ENCODE assay signal across 8 mouse cellular contexts in genomic region chr5:28520800-28521707, GRCm38 (mm10). TPM values are rescaled to one million over a fixed set of nuclear protein-coding genes. Genes with fewer than 3 reads are reported as not detected.
DNase-seq lines count a peak whose midpoint lies in the region; ATAC-seq lines count a peak whose summit lies in the region.

No protein-coding gene starts in this region.

- no peak overlapping the region for H3K4me3 ChIP-seq in midbrain, embryonic 13.5 days (replicated peaks)
- H3K4me3 ChIP-seq in midbrain, embryonic 11.5 days (ENCODE audit: low read depth, low read length), result no peak overlapping the region
- no peak overlapping the region for H3K4me3 ChIP-seq in heart, embryonic 13.5 days
- H3K4me3 ChIP-seq in neural tube, embryonic 15.5 days (replicated peaks), result no peak overlapping the region

- H3K36me3 ChIP-seq in midbrain, embryonic 13.5 days, result no peaks in the 10 kb centered on the region
- no peaks in the 10 kb centered on the region for H3K36me3 ChIP-seq in midbrain, embryonic 11.5 days (ENCODE audit: control insufficient read depth, insufficient read depth, low read length)
- no peaks in the 10 kb centered on the region for H3K36me3 ChIP-seq in heart, embryonic 13.5 days
- no peaks in the 10 kb centered on the region for H3K36me3 ChIP-seq in neural tube, embryonic 15.5 days

- no peak overlapping the region for H3K27ac ChIP-seq in midbrain, embryonic 13.5 days
- H3K27ac ChIP-seq in midbrain, embryonic 11.5 days (ENCODE audit: low read depth, low read length), result no peak overlapping the region
- peak overlapping the region; percentile 66 for H3K27ac ChIP-seq in heart, embryonic 13.5 days (replicated peaks)
- H3K27ac ChIP-seq in neural tube, embryonic 15.5 days (replicated peaks), result no peak overlapping the region; the same call in 1 of the 2 replicates

- peaks cover 10% of the 10 kb centered on the region for H3K4me1 ChIP-seq in midbrain, embryonic 13.5 days (replicated peaks)
- no peaks in the 10 kb centered on the region for H3K4me1 ChIP-seq in midbrain, embryonic 11.5 days (ENCODE audit: control insufficient read depth, insufficient read depth, low read length)
- H3K4me1 ChIP-seq in heart, embryonic 13.5 days, result peaks cover 19% of the 10 kb centered on the region
- peaks cover 12% of the 10 kb centered on the region for H3K4me1 ChIP-seq in neural tube, embryonic 15.5 days

- no peaks in the 10 kb centered on the region for H3K9me3 ChIP-seq in midbrain, embryonic 13.5 days
- H3K9me3 ChIP-seq in midbrain, embryonic 11.5 days (ENCODE audit: control insufficient read depth, low read length), result no peaks in the 10 kb centered on the region
- no peaks in the 10 kb centered on the region for H3K9me3 ChIP-seq in heart, embryonic 13.5 days
- H3K9me3 ChIP-seq in neural tube, embryonic 15.5 days (replicated peaks), result no peaks in the 10 kb centered on the region

- no peaks in the 10 kb centered on the region for H3K27me3 ChIP-seq in midbrain, embryonic 13.5 days
- H3K27me3 ChIP-seq in midbrain, embryonic 11.5 days (ENCODE audit: control insufficient read depth, insufficient read depth, low read length), result no peaks in the 10 kb centered on the region
- no peaks in the 10 kb centered on the region for H3K27me3 ChIP-seq in heart, embryonic 13.5 days (replicated peaks)
- no peaks in the 10 kb centered on the region for H3K27me3 ChIP-seq in neural tube, embryonic 15.5 days (replicated peaks)

- no peak overlapping the region for H3K9ac ChIP-seq in midbrain, embryonic 13.5 days (replicated peaks)
- no peak overlapping the region for H3K9ac ChIP-seq in midbrain, embryonic 11.5 days (ENCODE audit: low read length)
- H3K9ac ChIP-seq in heart, embryonic 13.5 days, result peak overlapping the region; percentile 44; the same call in 1 of the 2 replicates
- H3K9ac ChIP-seq in neural tube, embryonic 15.5 days (replicated peaks), result no peak overlapping the region

- no peak for DNase-seq in midbrain, embryonic 11.5 days (ENCODE audit: low spot score, missing footprints)
- peak; percentile 91 to 92 for DNase-seq in cerebellum, postnatal 14 days
- peak; percentile 83 to 84 for DNase-seq in layer of hippocampus, postnatal 10 days (ENCODE audit: low spot score in 2 of 2)
- DNase-seq in embryo, embryonic 11 days, result no peak
- DNase-seq in thymus, postnatal 14 days, result no peak

- H3K4me2 ChIP-seq in midbrain, embryonic 13.5 days (replicated peaks), result no peak overlapping the region
- H3K4me2 ChIP-seq in midbrain, embryonic 11.5 days, result no peak overlapping the region
- H3K4me2 ChIP-seq in heart, embryonic 13.5 days, result peak overlapping the region; percentile 54
- H3K4me2 ChIP-seq in neural tube, embryonic 15.5 days, result no peak overlapping the region

- ATAC-seq in midbrain, embryonic 13.5 days, result 0 out of 2 replicates have a peak, but pooled peaks have one; percentile 40
- ATAC-seq in midbrain, embryonic 11.5 days (ENCODE audit: low FRiP score), result no peak
- ATAC-seq in heart, embryonic 13.5 days (ENCODE audit: extremely low read depth, insufficient number of reproducible peaks, low FRiP score, low TSS enrichment), result peak; percentile 56
- ATAC-seq in neural tube, embryonic 15.5 days (ENCODE audit: low FRiP score), result peak; percentile 65

- 55% methylated on average over 9 of the region's 9 CpGs for WGBS in midbrain, embryonic 13.5 days
- 67% methylated on average over 9 of the region's 9 CpGs for WGBS in midbrain, embryonic 11.5 days
- 16% methylated on average over 9 of the region's 9 CpGs for WGBS in heart, embryonic 13.5 days
- 27% methylated on average over 9 of the region's 9 CpGs for WGBS in neural tube, embryonic 15.5 days

RNA-seq across cellular contexts. Expression of gene Shh, which starts 54.0 kb away (rescaled TPM):
- polyA plus RNA-seq in midbrain, embryonic 13.5 days (2015; fragmentation: Nextera tagmentation; extraction: Ambion mirVana), result 1.3 and 3.4 TPM in 2 replicates
- polyA plus RNA-seq in midbrain, embryonic 11.5 days (2014; fragmentation: Nextera tagmentation; extraction: Ambion mirVana), result 4.9 and 6.8 TPM in 2 replicates
- polyA plus RNA-seq in heart, embryonic 13.5 days (2015; fragmentation: Nextera tagmentation; extraction: Ambion mirVana), result 0.36 and 0.57 TPM in 2 replicates
- 1 to 10 TPM in 1 of 2 experiments, under 1 TPM in 1; 0.94 to 1.1 TPM for total RNA-seq in layer of hippocampus, postnatal 10 days (2021)
- polyA plus RNA-seq in neural tube, embryonic 15.5 days (2015; fragmentation: Nextera tagmentation; extraction: Ambion mirVana), result 1.5 and 2.7 TPM in 2 replicates

Comparison
In these comparisons a context has a peak if more than half of its experiments do, and no peak if none do; other contexts are left out.
1. DNase-seq: peak in cerebellum, postnatal 14 days (2 of 2) and layer of hippocampus, postnatal 10 days (2 of 2); none in midbrain, embryonic 11.5 days (single experiment), embryo, embryonic 11 days (single experiment) and thymus, postnatal 14 days (single experiment).